Mouse (Mus musculus): ENCODE data around the gene Snn.

DNA sequence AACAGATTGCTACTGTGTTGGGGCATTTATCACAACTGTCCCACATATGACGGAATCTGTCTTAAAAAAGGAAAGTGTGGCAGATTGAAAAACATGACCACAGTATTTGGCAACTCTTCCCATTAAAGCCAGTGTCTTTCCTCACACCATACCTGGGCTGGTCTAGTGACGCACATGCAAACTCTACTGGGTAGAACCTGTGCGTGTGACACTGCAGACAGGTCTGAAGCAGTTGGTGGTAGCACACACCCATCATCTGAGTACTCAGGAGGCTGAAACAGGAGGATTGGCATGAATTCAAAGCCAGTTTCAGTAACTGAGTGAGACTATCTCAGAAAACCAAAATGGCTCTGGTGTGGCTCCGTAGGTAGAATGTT lies 38.6 kb upstream of the Snn start:
- TF ChIP-seq CTCF (IDR thresholded peaks at IDR 0.05; ENCODE audit: borderline replicate concordance, insufficient read depth, low read length) (no peak), POLR2A (IDR thresholded peaks at IDR 0.05; ENCODE audit: low read depth, low read length) (no peak)

All from embryonic fibroblast, embryonic 13.5 days (primary cell).